Mouse (Mus musculus) heart, embryonic 11.5 days (tissue): Measurements from ENCODE around the gene Olfr624. TPM values are rescaled to one million over a fixed set of nuclear protein-coding genes. Genes with fewer than 3 reads are reported as not detected.

Source experiments
- ATAC-seq: fragments of 200-750 bp; cut with Nextera tagmentation; replicated peaks from 2 replicates; pipeline ENCODE4 v1.8.0; 2017; ENCODE audit warnings: moderate library complexity; ENCODE audit not compliant: insufficient number of reproducible peaks, low FRiP score, low TSS enrichment
- H3K27ac ChIP-seq: fragments of 300-500 bp; sonication (generic); 2 replicates; pipeline ENCODE4 v1.5.1; 2014; ENCODE audit warnings: mild to moderate bottlenecking, low read depth, low read length
- H3K27me3 ChIP-seq: fragments of 300-500 bp; sonication (generic); 2 replicates; pipeline ENCODE4 v1.6.1; 2014; ENCODE audit warnings: mild to moderate bottlenecking, low read length, mixed read lengths; ENCODE audit not compliant: control insufficient read depth, insufficient read depth
- H3K36me3 ChIP-seq: fragments of 300-500 bp; sonication (generic); 2 replicates; pipeline ENCODE4 v1.6.1; 2014; ENCODE audit warnings: mild to moderate bottlenecking, low read length, moderate library complexity, mixed read lengths; ENCODE audit not compliant: control insufficient read depth, insufficient read depth
- H3K4me1 ChIP-seq: fragments of 300-500 bp; sonication (generic); 2 replicates; pipeline ENCODE4 v1.6.1; 2014; ENCODE audit warnings: low read length; ENCODE audit not compliant: control insufficient read depth, insufficient read depth
- H3K4me2 ChIP-seq: fragments of 300-500 bp; sonication (generic); 2 replicates; pipeline ENCODE4 v1.6.1; 2014; ENCODE audit warnings: mild to moderate bottlenecking, moderate library complexity
- H3K4me3 ChIP-seq: fragments of 300-500 bp; sonication (generic); 2 replicates; pipeline ENCODE4 v1.5.1; 2014; ENCODE audit warnings: low read depth, low read length
- H3K9ac ChIP-seq: fragments of 300-500 bp; sonication (generic); 2 replicates; pipeline ENCODE4 v1.6.1; 2014; ENCODE audit warnings: mild to moderate bottlenecking, low read depth, low read length, moderate library complexity
- H3K9me3 ChIP-seq: fragments of 300-500 bp; sonication (generic); replicated peaks from 2 replicates; pipeline ENCODE4 v1.6.1; 2016; ENCODE audit warnings: low read length; ENCODE audit not compliant: control insufficient read depth
- polyA plus RNA-seq: library from polyadenylated mRNA; unstranded; fragments of >200 nt; fragmentation: Nextera tagmentation; extraction: Ambion mirVana; gene quantifications from 2 replicates; pipeline ENCODE4 v1.2.1, GENCODE M21; 2014

Gene Olfr624
- polyA plus RNA-seq, 1 experiment from 2014 or later: 0.03 TPM

DNA sequence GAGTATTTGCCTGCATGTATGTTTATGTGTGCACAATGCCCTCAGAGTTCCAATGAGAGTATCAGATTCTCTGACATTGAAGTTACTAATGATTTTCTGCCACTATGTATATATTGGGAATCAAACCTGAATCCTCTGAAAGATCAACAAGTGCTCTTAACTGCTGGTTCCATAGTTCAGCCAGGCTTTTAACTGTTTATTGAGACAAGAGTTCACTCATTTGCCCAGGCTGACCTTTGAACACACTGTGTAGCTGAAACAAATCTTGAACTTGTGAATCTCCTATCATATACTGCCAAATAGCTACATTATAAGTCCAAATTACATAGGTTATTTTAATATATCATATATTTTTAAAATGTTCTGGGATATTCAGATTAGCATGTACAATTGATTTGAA, 34.2 kb downstream of the Olfr624 start:
- Histone ChIP-seq H3K27ac (no peak overlapping the region), H3K4me1 (no peaks in the 10 kb centered on the region), H3K4me2 (no peak overlapping the region), H3K9ac (no peak overlapping the region), H3K4me3 (no peak overlapping the region), H3K36me3 (no peaks in the 10 kb centered on the region), H3K9me3 (no peaks in the 10 kb centered on the region), H3K27me3 (no peaks in the 10 kb centered on the region)
- ATAC-seq: no peak

Other genes with a start within 250 kb of the Olfr624 start
- gene Olfr605, start 225.8 kb downstream of the Olfr624 start, polyA plus RNA-seq: not detected in 2 replicates
- not detected in 2 replicates for gene Olfr606, start 222.1 kb downstream of the Olfr624 start, polyA plus RNA-seq
- not detected in 2 replicates for gene Olfr607, start 207.0 kb downstream of the Olfr624 start, polyA plus RNA-seq
- gene Olfr608, start 201.3 kb downstream of the Olfr624 start, polyA plus RNA-seq: not detected in 2 replicates
- not detected in 2 replicates for gene Olfr609, start 173.1 kb downstream of the Olfr624 start, polyA plus RNA-seq
- gene Olfr610, start 159.1 kb downstream of the Olfr624 start, polyA plus RNA-seq: not detected in 2 replicates
- not detected in 2 replicates for gene Olfr611, start 150.3 kb downstream of the Olfr624 start, polyA plus RNA-seq
- gene Olfr612, start 128.5 kb downstream of the Olfr624 start, polyA plus RNA-seq: not detected in 2 replicates
- gene Olfr613, start 123.1 kb downstream of the Olfr624 start, polyA plus RNA-seq: not detected in 2 replicates
- not detected in 2 replicates for gene Olfr615, start 115.1 kb downstream of the Olfr624 start, polyA plus RNA-seq
- not detected in 2 replicates for gene Olfr616, start 102.0 kb downstream of the Olfr624 start, polyA plus RNA-seq
- gene Olfr617, start 98.1 kb downstream of the Olfr624 start, polyA plus RNA-seq: not detected in 2 replicates
- gene Olfr618, start 81.1 kb downstream of the Olfr624 start, polyA plus RNA-seq: not detected in 2 replicates
- gene Olfr619, start 70.6 kb downstream of the Olfr624 start, polyA plus RNA-seq: not detected in 2 replicates
- gene Olfr620, start 58.7 kb downstream of the Olfr624 start, polyA plus RNA-seq: not detected in 2 replicates
- not detected in 2 replicates for gene Olfr622, start 28.5 kb downstream of the Olfr624 start, polyA plus RNA-seq
- gene Olfr623, start 7.5 kb downstream of the Olfr624 start, polyA plus RNA-seq: not detected in 2 replicates
- gene Olfr625-ps1, start 11.5 kb upstream of the Olfr624 start, polyA plus RNA-seq: not detected in 2 replicates
- not detected in 2 replicates for gene Olfr243, start 43.5 kb upstream of the Olfr624 start, polyA plus RNA-seq
- gene Olfr628, start 59.2 kb upstream of the Olfr624 start, polyA plus RNA-seq: not detected in 2 replicates
- gene Olfr629, start 73.8 kb upstream of the Olfr624 start, polyA plus RNA-seq: not detected in 2 replicates
- 0.07 TPM in 1 of 2 replicates, not detected in the other for gene Olfr630, start 86.1 kb upstream of the Olfr624 start, polyA plus RNA-seq
- gene Olfr69, start 100.4 kb upstream of the Olfr624 start, polyA plus RNA-seq: not detected in 2 replicates
- not detected in 2 replicates for gene Olfr68, start 108.5 kb upstream of the Olfr624 start, polyA plus RNA-seq
- gene Olfr67, start 120.6 kb upstream of the Olfr624 start, polyA plus RNA-seq: 0.08 TPM in 1 of 2 replicates, not detected in the other
- 2,483 and 3,067 TPM in 2 replicates for gene Hbb-bt, start 142.8 kb upstream of the Olfr624 start, polyA plus RNA-seq
- gene Hbb-bs, start 156.9 kb upstream of the Olfr624 start, polyA plus RNA-seq: 849 and 1,123 TPM in 2 replicates
- gene Hbb-bh2, start 169.3 kb upstream of the Olfr624 start, polyA plus RNA-seq: 0.31 TPM in 1 of 2 replicates, not detected in the other
- 7,786 and 8,740 TPM in 2 replicates for gene Hbb-bh1, start 172.0 kb upstream of the Olfr624 start, polyA plus RNA-seq
- gene Hbb-y, start 182.0 kb upstream of the Olfr624 start, polyA plus RNA-seq: 35,401 and 41,924 TPM in 2 replicates
- not detected in 2 replicates for gene Olfr66, start 215.1 kb upstream of the Olfr624 start, polyA plus RNA-seq
- gene Olfr64, start 223.3 kb upstream of the Olfr624 start, polyA plus RNA-seq: not detected in 2 replicates
- not detected in 2 replicates for gene Olfr65, start 232.3 kb upstream of the Olfr624 start, polyA plus RNA-seq